In the genomic region with DNA sequence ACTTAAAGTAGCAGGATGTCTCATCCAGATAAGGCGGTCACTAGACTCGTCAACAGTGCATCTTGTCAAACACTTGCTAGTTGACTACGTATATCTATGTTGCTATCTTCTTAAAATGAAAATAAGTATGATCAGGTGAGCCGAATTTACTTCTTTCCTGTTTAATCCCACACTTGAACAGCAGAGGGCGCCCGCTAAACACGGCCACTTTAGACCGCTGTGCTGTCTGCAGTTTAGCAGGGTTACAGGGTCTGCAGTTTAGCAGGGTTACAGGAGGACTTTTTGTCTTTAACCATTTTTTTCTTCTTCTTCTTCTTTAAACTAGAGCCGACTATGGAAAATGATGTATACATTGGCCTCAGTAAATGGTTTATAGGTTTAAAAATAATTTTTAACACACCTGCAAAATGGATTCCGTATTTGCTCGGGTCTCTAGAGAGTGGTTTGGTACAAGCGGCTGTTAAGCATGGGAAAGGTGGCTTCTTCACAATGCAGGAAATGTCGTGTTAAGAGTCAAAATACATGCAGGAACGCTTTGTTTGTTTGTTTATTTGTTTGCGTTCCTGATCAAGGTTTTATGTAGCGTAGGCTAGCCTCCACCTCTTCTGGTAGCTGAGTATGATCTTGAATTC, we compare ENCODE assay signal across 9 mouse cellular contexts.
DNase-seq lines count a peak whose midpoint lies in the region; ATAC-seq lines count a peak whose summit lies in the region.
"Had no signal": no experiment of that assay in that cellular context is flagged by ENCODE, and none has a peak within 500 bp of the region (broad histone marks: within the 10 kb centered on the region; RNA-seq: fewer than 3 reads in every experiment).

No protein-coding gene starts in this region.

- ATAC-seq in hindbrain, embryonic 14.5 days (ENCODE audit: low FRiP score), result peak; percentile 57; the same call in 1 of the 2 replicates
- ATAC-seq in megakaryocyte-erythroid progenitor cell, adult 5-6 weeks (replicated peaks; ENCODE audit: low FRiP score, low TSS enrichment, poor library complexity, severe bottlenecking), result peak; percentile 68

- no peak overlapping the region for H3K4me3 ChIP-seq in hindbrain, embryonic 14.5 days (replicated peaks; ENCODE audit: low read length)
- H3K4me3 ChIP-seq: liver, embryonic 13.5 days had no signal

- no peaks in the 10 kb centered on the region for H3K27me3 ChIP-seq in hindbrain, embryonic 14.5 days (ENCODE audit: control insufficient read depth, insufficient read depth, low read length)
- H3K27me3 ChIP-seq: liver, embryonic 13.5 days had no signal

- no peaks in the 10 kb centered on the region for H3K9me3 ChIP-seq in hindbrain, embryonic 14.5 days (ENCODE audit: control insufficient read depth, low read length)
- H3K9me3 ChIP-seq: liver, embryonic 13.5 days had no signal

- intact Hi-C loops in heart, postnatal 10 days (cut with DNase I), result no loop called here

- H3K36me3 ChIP-seq in hindbrain, embryonic 14.5 days (replicated peaks; ENCODE audit: control insufficient read depth, insufficient read depth), result no peaks in the 10 kb centered on the region
- H3K36me3 ChIP-seq: liver, embryonic 13.5 days had no signal

- peak; percentile 3 to 44 for DNase-seq in heart, postnatal 10 days
- no peak for DNase-seq in heart, adult 8-10 months (ENCODE audit: low spot score)
- DNase-seq in adrenal gland, adult 2 months, result peak; percentile 38
- peak; percentile 73 for DNase-seq in embryo, embryonic 11 days
- DNase-seq in hindbrain, embryonic 14.5 days (ENCODE audit: low spot score), result peak; percentile 82
- peak; percentile 74 to 78 for DNase-seq in left cerebral cortex, adult 18-20 months (ENCODE audit: low spot score in 2 of 2)
- peak; percentile 69 for DNase-seq in testis, postnatal 10 days (ENCODE audit: low spot score)
- DNase-seq: liver, embryonic 13.5 days had no signal

- no peaks in the 10 kb centered on the region for H3K4me1 ChIP-seq in hindbrain, embryonic 14.5 days (replicated peaks; ENCODE audit: control insufficient read depth, insufficient read depth, low read length)
- H3K4me1 ChIP-seq: liver, embryonic 13.5 days had no signal

- WGBS in hindbrain, embryonic 14.5 days, result 49% methylated on average over 16 of the region's 16 CpGs

- H3K9ac ChIP-seq in hindbrain, embryonic 14.5 days, result no peak overlapping the region
- H3K9ac ChIP-seq: liver, embryonic 13.5 days had no signal

- H3K27ac ChIP-seq in hindbrain, embryonic 14.5 days, result no peak overlapping the region
- H3K27ac ChIP-seq: liver, embryonic 13.5 days had no signal

- no peak overlapping the region for H3K4me2 ChIP-seq in hindbrain, embryonic 14.5 days (replicated peaks)
- H3K4me2 ChIP-seq: liver, embryonic 13.5 days had no signal
